Mouse (Mus musculus) E14TG2a.4 (cell line): ENCODE measurements around the gene Utf1.

Experiments
- H3K27me3 ChIP-seq: 2 replicates; pipeline ENCODE4 v1.6.1; 2014; ENCODE audit warnings: low read length, control low read depth; ENCODE audit not compliant: insufficient read depth
- H3K36me3 ChIP-seq: 2 replicates; pipeline ENCODE4 v1.6.1; 2014; ENCODE audit warnings: low read length, control low read depth; ENCODE audit not compliant: insufficient read depth
- H3K4me1 ChIP-seq: replicated peaks from 2 replicates; pipeline ENCODE4 v1.6.1; 2014; ENCODE audit warnings: low read depth, low read length, control low read depth
- H3K4me3 ChIP-seq: replicated peaks from 2 replicates; pipeline ENCODE4 v1.5.1; 2014; ENCODE audit warnings: mild to moderate bottlenecking, low read length
- H3K9me3 ChIP-seq: 2 replicates; pipeline ENCODE4 v1.6.1; 2014; ENCODE audit warnings: low read length, control low read depth
- CTCF ChIP-seq: conservative IDR thresholded peaks from 2 replicates; pipeline ENCODE4 v1.5.1; 2014; ENCODE audit warnings: low read length
- NANOG ChIP-seq: IDR thresholded peaks from 2 replicates; pipeline ENCODE4 v1.6.1; 2014; ENCODE audit warnings: borderline replicate concordance, low read length, mixed read lengths
- POU5F1 ChIP-seq: IDR thresholded peaks from 2 replicates; pipeline ENCODE4 v1.6.1; 2014; ENCODE audit warnings: low read length, borderline replicate concordance

The Utf1 gene

GRCm38 (mm10) chr7:139943674-139944281 lies at the start of gene Utf1:
Gene Utf1 (plus strand): TSS chr7:139943789.
- Histone ChIP-seq H3K4me1 (peaks cover 67% of the 10 kb centered on the region), H3K27me3 (no peaks in the 10 kb centered on the region), H3K4me3 (peak within 1 kb of the TSS; percentile 97), H3K36me3 (peaks cover 42% of the 10 kb centered on the region), H3K9me3 (no peaks in the 10 kb centered on the region)
- TF ChIP-seq POU5F1 (no peak), CTCF (no peak), NANOG (no peak)

GRCm38 (mm10) chr7:139894655-139895557 lies 48.7 kb upstream of the Utf1 start, which contains the start of gene Kndc1:
Gene Kndc1 (plus strand): TSS chr7:139894696.
- TF ChIP-seq POU5F1, result no peak
- no peak for TF ChIP-seq NANOG
- no peak for TF ChIP-seq CTCF
- no peaks in the 10 kb centered on the region for H3K36me3 ChIP-seq

GRCm38 (mm10) chr7:139896271-139896670 lies 47.3 kb upstream of the Utf1 start:
- TF ChIP-seq CTCF (no peak), NANOG (no peak), POU5F1 (no peak)
- H3K27me3 ChIP-seq, result peaks cover 75% of the 10 kb centered on the region
- no peak overlapping the region for H3K4me3 ChIP-seq
- no peaks in the 10 kb centered on the region for H3K9me3 ChIP-seq
- peaks cover 12% of the 10 kb centered on the region for H3K4me1 ChIP-seq
- no peaks in the 10 kb centered on the region for H3K36me3 ChIP-seq

More at GRCm38 (mm10) chr7:139894655-139895557, 48.7 kb upstream of the Utf1 start, which contains the start of gene Kndc1:
- Histone ChIP-seq H3K9me3 (no peaks in the 10 kb centered on the region), H3K4me1 (peaks cover 12% of the 10 kb centered on the region), H3K4me3 (peak within 1 kb of the TSS; percentile 83), H3K27me3 (peaks cover 75% of the 10 kb centered on the region)

- Histone ChIP-seq H3K27me3 (peaks cover 74% of the 10 kb centered on the region), H3K4me1 (peaks cover 12% of the 10 kb centered on the region), H3K4me3 (no peak overlapping the region), H3K9me3 (no peaks in the 10 kb centered on the region), H3K36me3 (no peaks in the 10 kb centered on the region)
- TF ChIP-seq POU5F1, result no peak
- TF ChIP-seq CTCF, result no peak
- no peak for TF ChIP-seq NANOG
Measured at GRCm38 (mm10) chr7:139896796-139897195, 46.8 kb upstream of the Utf1 start.

GRCm38 (mm10) chr7:139898606-139899005 lies 45.0 kb upstream of the Utf1 start:
- Histone ChIP-seq H3K4me3 (no peak overlapping the region), H3K4me1 (peaks cover 12% of the 10 kb centered on the region), H3K36me3 (no peaks in the 10 kb centered on the region), H3K27me3 (peaks cover 56% of the 10 kb centered on the region), H3K9me3 (no peaks in the 10 kb centered on the region)
- no peak for TF ChIP-seq NANOG
- no peak for TF ChIP-seq POU5F1
- no peak for TF ChIP-seq CTCF

- Histone ChIP-seq H3K36me3 (no peaks in the 10 kb centered on the region), H3K4me1 (peaks cover 7% of the 10 kb centered on the region), H3K27me3 (peaks cover 50% of the 10 kb centered on the region), H3K4me3 (no peak overlapping the region), H3K9me3 (no peaks in the 10 kb centered on the region)
- TF ChIP-seq POU5F1 (no peak), CTCF (no peak), NANOG (no peak)
Measured at GRCm38 (mm10) chr7:139899505-139899904, 44.1 kb upstream of the Utf1 start.

GRCm38 (mm10) chr7:139900456-139900855 lies 43.1 kb upstream of the Utf1 start:
- Histone ChIP-seq H3K27me3 (peaks cover 44% of the 10 kb centered on the region), H3K36me3 (no peaks in the 10 kb centered on the region), H3K4me1 (peaks cover 5% of the 10 kb centered on the region), H3K4me3 (no peak overlapping the region), H3K9me3 (no peaks in the 10 kb centered on the region)
- TF ChIP-seq CTCF (no peak), NANOG (no peak)

GRCm38 (mm10) chr7:139900896-139901295 lies 42.7 kb upstream of the Utf1 start:
- Histone ChIP-seq H3K36me3 (no peaks in the 10 kb centered on the region), H3K9me3 (no peaks in the 10 kb centered on the region), H3K27me3 (peaks cover 40% of the 10 kb centered on the region), H3K4me1 (peaks cover 9% of the 10 kb centered on the region), H3K4me3 (no peak overlapping the region)
- TF ChIP-seq POU5F1 (no peak), NANOG (no peak), CTCF (no peak)
